Mouse (Mus musculus) bone marrow, adult 2 months (tissue): ENCODE data around the gene Dnmt3c. TPM values are rescaled to one million over a fixed set of nuclear protein-coding genes. Genes with fewer than 3 reads are reported as not detected.
A peak's percentile ranks its signal among the peaks of the same experiment; 100 is the strongest.
"Not testable (repeated sequence)": the region's sequence is repeated elsewhere in the genome, so short reads cannot be mapped to it uniquely, and the experiment has no call there.

Experiments
- H3K27ac ChIP-seq: fragments of 200-500 bp; 2 replicates; pipeline ENCODE4 v1.5.1; 2012; ENCODE audit warnings: low read depth, mild to moderate bottlenecking, control low read depth, inconsistent platforms, low read length; ENCODE audit not compliant: control insufficient read depth, poor library complexity, insufficient read depth
- H3K4me1 ChIP-seq: fragments of 200-500 bp; 2 replicates; pipeline ENCODE4 v1.6.1; 2011; ENCODE audit warnings: low read length; ENCODE audit not compliant: control insufficient read depth, insufficient read depth
- H3K4me3 ChIP-seq: fragments of 200-500 bp; replicated peaks from 2 replicates; pipeline ENCODE3; 2011; ENCODE audit warnings: mild to moderate bottlenecking, low read depth, low read length, control low read depth; ENCODE audit not compliant: control insufficient read depth
- CTCF ChIP-seq: fragments of 200-500 bp; IDR thresholded peaks from 2 replicates; pipeline ENCODE4 v1.5.1; 2011; ENCODE audit warnings: low read length, control low read depth; ENCODE audit not compliant: control insufficient read depth, insufficient read depth
- POLR2A ChIP-seq: fragments of 200-500 bp; IDR thresholded peaks from 2 replicates; pipeline ENCODE4 v1.6.1; 2011; ENCODE audit warnings: low read depth, mild to moderate bottlenecking, control low read depth, low read length, borderline replicate concordance; ENCODE audit not compliant: control insufficient read depth
- WGBS: fragments of 180-500 bp; shearing (Covaris S2); methylation state at CpG from one replicate; pipeline ENCODE4 v1.1.7; 2018; 5-methylcytosine and 5-hydroxymethylcytosine counted together
- polyA plus RNA-seq: library from polyadenylated mRNA; stranded (reverse); fragments of >200 nt; gene quantifications from 2 replicates; pipeline ENCODE4 v1.2.4, GENCODE M21; 2011; ENCODE audit warnings: low replicate concordance; ENCODE audit not compliant: missing spikeins, insufficient read depth, insufficient read length

The Dnmt3c gene
- not detected in 2 replicates for polyA plus RNA-seq

GRCm38 (mm10) chr2:153696352-153696751, at the start of gene Dnmt3c:
Dnmt3c (plus strand) TSS chr2:153696652.
- no peak for TF ChIP-seq POLR2A
- TF ChIP-seq CTCF = no peak
- no peak within 1 kb of the TSS for H3K4me3 ChIP-seq
- H3K4me1 ChIP-seq = no peaks in the 10 kb centered on the region

GRCm38 (mm10) chr2:153648773-153649297, 47.6 kb upstream of the Dnmt3c start:
- Histone ChIP-seq H3K4me1 (peaks cover 3% of the 10 kb centered on the region), H3K4me3 (peak overlapping the region; percentile 62), H3K27ac (no peak overlapping the region)
- TF ChIP-seq CTCF = no peak
- TF ChIP-seq POLR2A = no peak
- WGBS = 32% methylated on average over 14 of the region's 14 CpGs

More at GRCm38 (mm10) chr2:153696352-153696751, at the start of gene Dnmt3c:
- no peak within 1 kb of the TSS for H3K27ac ChIP-seq

- Histone ChIP-seq H3K27ac (no peak within 1 kb of the TSS), H3K4me3 (peak within 1 kb of the TSS; percentile 79), H3K4me1 (peaks cover 3% of the 10 kb centered on the region)
- 1% methylated on average over 91 of the region's 93 CpGs for WGBS
- TF ChIP-seq CTCF = no peak
- peak; percentile 38; the same call in 1 of the 2 replicates for TF ChIP-seq POLR2A
These were observed 47.0 kb upstream of the Dnmt3c start, which contains the start of gene Dnmt3b for GRCm38 (mm10) chr2:153649298-153650013. Dnmt3b (plus strand) TSS chr2:153649450.

GRCm38 (mm10) chr2:153650014-153650687, 46.3 kb upstream of the Dnmt3c start:
- H3K27ac ChIP-seq = no peak overlapping the region
- TF ChIP-seq CTCF (no peak), POLR2A (no peak)
- H3K4me3 ChIP-seq = peak overlapping the region; percentile 79
- H3K4me1 ChIP-seq = peaks cover 3% of the 10 kb centered on the region
- 2% methylated on average over 28 of the region's 28 CpGs for WGBS

- WGBS = 85% methylated on average over 3 of the region's 3 CpGs
- Histone ChIP-seq H3K27ac (no peak overlapping the region), H3K4me3 (no peak overlapping the region), H3K4me1 (peaks cover 3% of the 10 kb centered on the region)
- no peak for TF ChIP-seq POLR2A
- TF ChIP-seq CTCF = no peak
These were observed 44.8 kb upstream of the Dnmt3c start for GRCm38 (mm10) chr2:153651681-153652080.

DNA sequence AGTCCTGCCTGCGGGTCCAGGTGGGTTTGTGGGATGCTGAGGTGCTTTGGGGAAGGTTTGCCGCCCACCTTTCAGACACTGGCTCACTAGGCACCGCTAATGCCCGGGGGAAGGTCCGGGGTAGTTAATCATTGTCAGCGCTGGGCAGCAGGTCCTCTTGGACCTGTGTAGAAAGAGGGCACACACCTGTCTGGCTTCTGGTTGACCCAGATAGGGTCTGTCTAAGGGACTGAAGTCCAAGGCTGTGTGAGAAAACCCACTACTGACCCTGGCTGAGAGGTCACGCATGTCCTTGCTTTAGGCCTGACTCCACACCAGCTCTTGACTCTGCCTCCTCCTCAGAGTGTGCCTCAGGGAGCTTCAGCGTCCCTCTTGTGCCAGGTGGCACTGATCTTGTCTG, 38.8 kb upstream of the Dnmt3c start:
- H3K27ac ChIP-seq, H3K4me1 ChIP-seq, H3K4me3 ChIP-seq: not testable (repeated sequence)
- 87% methylated on average over 8 of the region's 8 CpGs for WGBS

GRCm38 (mm10) chr2:153660616-153661015, 35.8 kb upstream of the Dnmt3c start:
- TF ChIP-seq POLR2A (no peak), CTCF (no peak)
- 83% methylated on average over 3 of the region's 3 CpGs for WGBS
- H3K4me1 ChIP-seq = no peaks in the 10 kb centered on the region
- H3K27ac ChIP-seq = no peak overlapping the region
- no peak overlapping the region for H3K4me3 ChIP-seq

GRCm38 (mm10) chr2:153665401-153665800, 31.1 kb upstream of the Dnmt3c start:
- Histone ChIP-seq H3K27ac (no peak overlapping the region), H3K4me3 (no peak overlapping the region), H3K4me1 (no peaks in the 10 kb centered on the region)
- TF ChIP-seq CTCF (no peak), POLR2A (no peak)
- 75% methylated on average over 7 of the region's 7 CpGs for WGBS
